ENCODE assay signal across 40 mouse cellular contexts in the genomic region with DNA sequence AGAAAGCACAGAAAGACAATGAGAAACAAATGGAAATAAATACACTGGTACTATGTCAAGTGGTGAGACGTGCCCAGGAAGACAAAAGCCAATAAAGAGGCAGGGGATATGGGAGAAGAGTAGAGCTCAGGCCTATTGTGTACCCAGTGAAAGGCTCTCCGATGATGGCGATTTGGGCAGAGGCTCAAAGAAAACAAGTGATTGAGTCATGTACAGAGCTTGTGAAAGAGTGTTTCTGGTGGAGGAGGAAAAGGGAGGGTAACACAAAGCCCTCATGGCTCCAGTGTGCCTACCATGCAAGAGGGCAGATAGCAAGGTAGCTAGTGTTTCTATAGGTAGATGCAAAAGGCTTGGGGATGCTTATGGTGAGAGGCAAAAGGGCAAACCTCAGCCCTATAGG. TPM values are rescaled to one million over a fixed set of nuclear protein-coding genes. Genes with fewer than 3 reads are reported as not detected.
DNase-seq lines count a peak whose midpoint lies in the region; TF ChIP-seq lines count a peak whose summit lies in the region.
"Had no signal": no experiment of that assay in that cellular context is flagged by ENCODE, and none has a peak within 500 bp of the region (broad histone marks: within the 10 kb centered on the region; RNA-seq: fewer than 3 reads in every experiment).

No protein-coding gene starts in this region.

- H3K79me2 ChIP-seq in liver, adult 2 months (ENCODE audit: control insufficient read depth, insufficient read depth, low read length) = no peaks in the 10 kb centered on the region

- no peak for TF ChIP-seq POLR2A in liver, adult 2 months (IDR thresholded peaks at IDR 0.05; ENCODE audit: extremely low read depth, insufficient read depth, low read length)

- H3K27me3 ChIP-seq in liver, adult 2 months (ENCODE audit: control insufficient read depth, insufficient read depth, low read length) = no peaks in the 10 kb centered on the region
- H3K27me3 ChIP-seq: forebrain, embryonic 13.5 days; heart, embryonic 13.5 days had no signal

- DNase-seq in liver, adult 2 months (ENCODE audit: extremely low read depth, low read depth, low spot score) = peak; percentile 15
- no peak for DNase-seq in liver
- peak; percentile 42 for DNase-seq in Muller cell, postnatal 12 days (ENCODE audit: inconsistent ontology term)
- peak; percentile 77 for DNase-seq in adipocyte (ENCODE audit: low spot score)
- peak; percentile 15 for DNase-seq in fibroblast of lung, adult 2 months (ENCODE audit: low read depth)
- no peak for DNase-seq in lung, postnatal 25 days (ENCODE audit: low spot score)
- no peak for DNase-seq in lung, postnatal 4 days
- DNase-seq: cerebellum, adult 11-12 months; cerebellum, adult 9-11 months; gastrocnemius, postnatal 25 days; heart, postnatal 10 days; kidney, adult 9 months; kidney, postnatal 14 days; lung, adult 18-20 months; lung, postnatal 10 days; right cerebral cortex, postnatal 4 days; thymus, adult 2 months; thymus, postnatal 36 days had no signal

- no peak overlapping the region for H3K27ac ChIP-seq in liver, adult 2 months (replicated peaks; ENCODE audit: insufficient read depth, low read depth, low read length)
- H3K27ac ChIP-seq: forebrain, embryonic 13.5 days; heart, embryonic 13.5 days; hindbrain, embryonic 14.5 days; stomach, postnatal 0 days had no signal

- no peak overlapping the region for H3K4me3 ChIP-seq in liver, adult 2 months (ENCODE audit: insufficient read depth, low read depth, low read length)
- H3K4me3 ChIP-seq: erythroblast, embryonic 14.5 days; forebrain, embryonic 13.5 days; heart, embryonic 13.5 days had no signal

- H3K4me1 ChIP-seq in liver, adult 2 months (ENCODE audit: control insufficient read depth, insufficient read depth, low read length) = no peaks in the 10 kb centered on the region
- H3K4me1 ChIP-seq: forebrain, embryonic 13.5 days; heart, embryonic 13.5 days had no signal

- H3K9ac ChIP-seq in liver, adult 2 months (ENCODE audit: low read depth, low read length) = no peak overlapping the region
- H3K9ac ChIP-seq: forebrain, embryonic 13.5 days; heart, embryonic 13.5 days; hindbrain, embryonic 14.5 days had no signal

- H3K36me3 ChIP-seq in liver, adult 2 months (ENCODE audit: control insufficient read depth, insufficient read depth, low read length) = no peaks in the 10 kb centered on the region
- H3K36me3 ChIP-seq: G1E; heart, embryonic 13.5 days had no signal

- 20% methylated on average over 3 of the region's 3 CpGs for whole genome bisulfite sequencing in liver, adult 2 months

- no peak for TF ChIP-seq CTCF in liver, adult 2 months (IDR thresholded peaks at IDR 0.05; ENCODE audit: low read depth, low read length)

RNA-seq across cellular contexts. Expression of a gene that starts 12.4 kb away (rescaled TPM):
- total RNA-seq in liver, adult 2 months (2014; rRNA removed) = not detected in 2 replicates
- not detected in 2 replicates for polyA plus RNA-seq in liver, adult 2 months (2012; rRNA removed)
- total RNA-seq: common myeloid progenitor, adult 5-6 weeks; G1E; gastrocnemius, postnatal 25 days; heart, adult 8-10 months; heart, postnatal 10 days; hematopoietic stem cell, adult 5-6 weeks; layer of hippocampus, postnatal 10 days; left cerebral cortex, adult 18-20 months; left cerebral cortex, postnatal 14 days; megakaryocyte, adult 5-6 weeks; neutrophil, adult 5-6 weeks had no signal
- polyA plus RNA-seq: embryonic facial prominence, embryonic 14.5 days; erythroblast, embryonic 14.5 days; forebrain, embryonic 13.5 days; G1E; heart, embryonic 13.5 days; hindbrain, embryonic 14.5 days; intestine, postnatal 0 days; limb, embryonic 11.5 days; liver, embryonic 11.5 days; midbrain, embryonic 11.5 days; midbrain, embryonic 16.5 days; neural tube, embryonic 11.5 days; spleen, adult 2 months; stomach, postnatal 0 days had no signal

RNA-seq across cellular contexts. Expression of a gene that starts 27.8 kb away (rescaled TPM):
- total RNA-seq in liver, adult 2 months (2014; rRNA removed) = 2.1 and 2.4 TPM in 2 replicates
- polyA plus RNA-seq in liver, adult 2 months (2012; rRNA removed) = 1.9 and 2.8 TPM in 2 replicates
- total RNA-seq: common myeloid progenitor, adult 5-6 weeks; megakaryocyte, adult 5-6 weeks had no signal
- polyA plus RNA-seq: erythroblast, embryonic 14.5 days; G1E had no signal

RNA-seq across cellular contexts. Expression of a gene that starts 53.9 kb away (rescaled TPM):
- 230 and 425 TPM in 2 replicates for total RNA-seq in liver, adult 2 months (2014; rRNA removed)
- 106 and 170 TPM in 2 replicates for polyA plus RNA-seq in liver, adult 2 months (2012; rRNA removed)
- total RNA-seq: common myeloid progenitor, adult 5-6 weeks; gastrocnemius, postnatal 25 days; heart, adult 8-10 months; heart, postnatal 10 days; hematopoietic stem cell, adult 5-6 weeks; layer of hippocampus, postnatal 10 days; left cerebral cortex, adult 18-20 months; left cerebral cortex, postnatal 14 days; megakaryocyte, adult 5-6 weeks; neutrophil, adult 5-6 weeks had no signal
- polyA plus RNA-seq: forebrain, embryonic 13.5 days; G1E; hindbrain, embryonic 14.5 days; limb, embryonic 11.5 days; midbrain, embryonic 11.5 days; midbrain, embryonic 16.5 days; neural tube, embryonic 11.5 days; spleen, adult 2 months; thymus, adult 2 months had no signal

RNA-seq across cellular contexts. Expression of a gene that starts 56.3 kb away (rescaled TPM):
- total RNA-seq in liver, adult 2 months (2014; rRNA removed) = 3.7 and 5.7 TPM in 2 replicates
- polyA plus RNA-seq in liver, adult 2 months (2012; rRNA removed) = 5.4 and 8.7 TPM in 2 replicates
- total RNA-seq: common myeloid progenitor, adult 5-6 weeks; gastrocnemius, postnatal 25 days; hematopoietic stem cell, adult 5-6 weeks; layer of hippocampus, postnatal 10 days; megakaryocyte, adult 5-6 weeks had no signal
- polyA plus RNA-seq: forebrain, embryonic 13.5 days; G1E; hindbrain, embryonic 14.5 days; limb, embryonic 11.5 days; midbrain, embryonic 11.5 days; midbrain, embryonic 16.5 days had no signal

Comparison
In these comparisons a context has a peak if more than half of its experiments do, and no peak if none do; other contexts are left out.
1. DNase-seq: peak in liver, adult 2 months (single experiment), Muller cell, postnatal 12 days (single experiment), adipocyte (single experiment) and fibroblast of lung, adult 2 months (single experiment); none in liver (single experiment), lung, postnatal 25 days (single experiment) and lung, postnatal 4 days (0 of 2).